Mouse (Mus musculus) v-Abl transformed pro-B cells (cell line): ENCODE measurements at regions not wholly inside any gene's neighbourhood (a gene's known extent, or its start where the extent isn't known, plus 50 kb on each side); places are given as distances from the start of the nearest gene placed in this dataset.

ENCODE experiments used
- in situ Hi-C, 2 experiments: fragments of 400-800 bp; cut with MboI; formaldehyde crosslinking; loops; one replicate each; pipeline ENCODE4 v1.15.1; 2025; ENCODE audit not compliant: unreplicated experiment in 2 of 2

DNA sequence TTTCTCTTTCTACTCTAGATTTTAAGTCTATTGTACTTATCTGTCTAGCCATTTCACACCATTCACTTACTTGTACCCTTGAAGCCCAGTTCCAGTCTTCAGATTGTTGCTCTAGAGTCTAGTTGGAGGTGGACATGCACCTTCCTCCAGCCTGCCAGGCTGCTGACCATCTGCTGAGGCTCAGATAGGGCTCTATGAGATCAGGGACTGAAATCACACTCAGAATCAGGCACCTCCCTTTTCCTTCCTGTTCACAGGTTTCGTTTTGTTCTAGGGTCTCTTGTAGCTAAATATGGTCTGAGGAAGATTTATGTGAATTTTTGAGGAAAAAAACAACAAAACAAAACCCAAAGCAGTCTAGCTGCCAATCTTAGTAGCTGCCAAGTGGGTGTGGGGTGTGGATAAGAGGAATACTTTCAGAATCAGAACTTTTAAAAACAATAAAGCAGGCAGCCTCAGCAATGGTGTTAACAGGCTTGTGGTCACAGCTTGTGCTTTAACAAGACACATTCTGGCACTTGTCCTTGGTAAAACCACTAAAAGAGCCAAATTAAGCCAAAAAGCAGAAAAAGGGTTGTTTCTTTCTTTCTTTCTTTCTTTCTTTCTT is 225.9 kb upstream of the Gvin1 start:
- in situ Hi-C loops: loop anchor here (5.0 to 10.0 kb wide), 3 partner anchors 91 to 206 kb away; no protein-coding TSS in a partner anchor
